In genomic region chr16:70617691-70618090, GRCm38 (mm10) we compare ENCODE assay signal across 18 mouse cellular contexts.
"Had no signal": no experiment of that assay in that cellular context is flagged by ENCODE, and none has a peak within 500 bp of the region (broad histone marks: within the 10 kb centered on the region; RNA-seq: fewer than 3 reads in every experiment).

No protein-coding gene starts in this region.

- H3K4me3 ChIP-seq: intestine, embryonic 15.5 days; left cerebral cortex, adult 2 months; liver, embryonic 13.5 days; midbrain, embryonic 10.5 days; midbrain, embryonic 13.5 days; myocyte; stomach, embryonic 15.5 days had no signal

- H3K36me3 ChIP-seq: intestine, embryonic 15.5 days; liver, embryonic 13.5 days; midbrain, embryonic 10.5 days; midbrain, embryonic 13.5 days; stomach, embryonic 15.5 days had no signal

- DNase-seq: kidney, adult 11 months; kidney, adult 9 months; kidney, postnatal 25 days; layer of hippocampus, postnatal 36 days; liver, embryonic 13.5 days; lung, adult 2 months; retina, postnatal 1 day; right cerebral cortex, postnatal 25 days; spleen, adult 18-20 months; thymus, postnatal 25 days had no signal

- H3K4me2 ChIP-seq: intestine, embryonic 15.5 days; liver, embryonic 13.5 days; midbrain, embryonic 13.5 days; stomach, embryonic 15.5 days had no signal

- H3K9ac ChIP-seq: intestine, embryonic 15.5 days; liver, embryonic 13.5 days; midbrain, embryonic 13.5 days; stomach, embryonic 15.5 days had no signal

- H3K9me3 ChIP-seq: intestine, embryonic 15.5 days; liver, embryonic 13.5 days; midbrain, embryonic 10.5 days; midbrain, embryonic 13.5 days; stomach, embryonic 15.5 days had no signal

- ATAC-seq: intestine, embryonic 15.5 days; midbrain, embryonic 13.5 days; midbrain, embryonic 16.5 days had no signal

- H3K27me3 ChIP-seq: intestine, embryonic 15.5 days; liver, embryonic 13.5 days; midbrain, embryonic 13.5 days; stomach, embryonic 15.5 days had no signal

- H3K4me1 ChIP-seq: intestine, embryonic 15.5 days; liver, embryonic 13.5 days; midbrain, embryonic 10.5 days; midbrain, embryonic 13.5 days; stomach, embryonic 15.5 days had no signal

- H3K27ac ChIP-seq: intestine, embryonic 15.5 days; left cerebral cortex, adult 2 months; liver, embryonic 13.5 days; macrophage; midbrain, embryonic 10.5 days; midbrain, embryonic 13.5 days; stomach, embryonic 15.5 days had no signal
